Mouse (Mus musculus) intestine, postnatal 0 days (tissue): ENCODE results near the gene Tuft1. TPM values are rescaled to one million over a fixed set of nuclear protein-coding genes. Genes with fewer than 3 reads are reported as not detected.
"Not testable (repeated sequence)": the region's sequence is repeated elsewhere in the genome, so short reads cannot be mapped to it uniquely, and the experiment has no call there.

Source experiments
- ATAC-seq: fragments of 200-750 bp; cut with Nextera tagmentation; 2 replicates; pipeline ENCODE4 v1.8.0; 2017; ENCODE audit warnings: mild to moderate bottlenecking, moderate TSS enrichment, moderate library complexity
- H3K27ac ChIP-seq: fragments of 300-500 bp; sonication (generic); 2 replicates; pipeline ENCODE4 v1.5.1; 2014; ENCODE audit warnings: mild to moderate bottlenecking, low read depth, low read length, moderate library complexity
- H3K27me3 ChIP-seq: fragments of 300-500 bp; sonication (generic); replicated peaks from 2 replicates; pipeline ENCODE4 v1.6.1; 2014; ENCODE audit warnings: low read length, mixed read lengths; ENCODE audit not compliant: control insufficient read depth, insufficient read depth
- H3K36me3 ChIP-seq: fragments of 300-500 bp; sonication (generic); 2 replicates; pipeline ENCODE4 v1.6.1; 2014; ENCODE audit warnings: mild to moderate bottlenecking, moderate library complexity; ENCODE audit not compliant: control insufficient read depth, insufficient read depth
- H3K4me1 ChIP-seq: fragments of 300-500 bp; sonication (generic); replicated peaks from 2 replicates; pipeline ENCODE4 v1.6.1; 2014; ENCODE audit warnings: antibody characterized with exemption, low read length, mixed read lengths; ENCODE audit not compliant: control insufficient read depth, insufficient read depth
- H3K4me2 ChIP-seq: fragments of 300-500 bp; sonication (generic); replicated peaks from 2 replicates; pipeline ENCODE4 v1.6.1; 2014; ENCODE audit warnings: low read depth, mild to moderate bottlenecking, moderate library complexity
- H3K4me3 ChIP-seq: fragments of 300-500 bp; sonication (generic); 2 replicates; pipeline ENCODE4 v1.5.1; 2014; ENCODE audit warnings: low read depth, low read length
- H3K9ac ChIP-seq: fragments of 300-500 bp; sonication (generic); 2 replicates; pipeline ENCODE4 v1.6.1; 2014; ENCODE audit warnings: mild to moderate bottlenecking, low read depth, low read length
- H3K9me3 ChIP-seq: fragments of 300-500 bp; sonication (generic); 2 replicates; pipeline ENCODE4 v1.6.1; 2016; ENCODE audit warnings: mixed run types; ENCODE audit not compliant: control insufficient read depth
- CTCF ChIP-seq: sonication (generic); IDR thresholded peaks from 2 replicates; pipeline ENCODE4 v1.5.1; 2016; ENCODE audit warnings: low read depth, mild to moderate bottlenecking, control low read depth, antibody characterized with exemption, moderate library complexity
- WGBS: fragments of 180-500 bp; shearing (Covaris S2); extraction: QIAGEN DNeasy Blood & Tissue Kit; methylation state at CpG from one replicate; pipeline ENCODE4 v1.1.7; 2014; 5-methylcytosine and 5-hydroxymethylcytosine counted together
- polyA plus RNA-seq: library from polyadenylated mRNA; unstranded; fragments of >200 nt; fragmentation: Nextera tagmentation; extraction: Ambion mirVana; gene quantifications from 2 replicates; pipeline ENCODE4 v1.2.1, GENCODE M21; 2015

Tuft1 gene
- polyA plus RNA-seq, 1 experiment from 2014 or later, result 10.9 TPM

- Histone ChIP-seq H3K27me3 (no peaks in the 10 kb centered on the region), H3K27ac (no peak within 1 kb of the TSS), H3K4me1 (no peaks in the 10 kb centered on the region), H3K9me3 (no peaks in the 10 kb centered on the region), H3K4me2 (peak within 1 kb of the TSS; percentile 43), H3K4me3 (no peak within 1 kb of the TSS), H3K9ac (no peak within 1 kb of the TSS), H3K36me3 (no peaks in the 10 kb centered on the region)
- peak; percentile 75 for ATAC-seq
- no peak for TF ChIP-seq CTCF
- WGBS, result 11% methylated on average over 5 of the region's 5 CpGs
Measured at GRCm38 (mm10) chr3:94693329-94693825, 34.7 kb upstream of the Tuft1 start, which contains the start of gene Selenbp2. Selenbp2 (plus strand) TSS chr3:94693556.

GRCm38 (mm10) chr3:94691694-94692093 is 33.0 kb upstream of the Tuft1 start:
- not testable (repeated sequence) for H3K4me3 ChIP-seq, H3K4me2 ChIP-seq, H3K27ac ChIP-seq, H3K9me3 ChIP-seq, H3K27me3 ChIP-seq, H3K9ac ChIP-seq, H3K4me1 ChIP-seq, H3K36me3 ChIP-seq, ATAC-seq
- WGBS, result 94% methylated on average over 4 of the region's 4 CpGs

GRCm38 (mm10) chr3:94690616-94691247 is 32.1 kb upstream of the Tuft1 start:
- Histone ChIP-seq H3K4me1 (no peaks in the 10 kb centered on the region), H3K36me3 (no peaks in the 10 kb centered on the region), H3K9me3 (no peaks in the 10 kb centered on the region), H3K4me2 (peak overlapping the region; percentile 35), H3K27me3 (no peaks in the 10 kb centered on the region), H3K4me3 (no peak overlapping the region), H3K9ac (no peak overlapping the region), H3K27ac (peak overlapping the region; percentile 75)
- ATAC-seq, result peak; percentile 65
- TF ChIP-seq CTCF, result no peak

- not testable (repeated sequence) for H3K9ac ChIP-seq, H3K9me3 ChIP-seq, H3K4me3 ChIP-seq, H3K4me1 ChIP-seq, H3K36me3 ChIP-seq, H3K27me3 ChIP-seq
- 34% methylated on average over 6 of the region's 6 CpGs for WGBS
- Histone ChIP-seq H3K4me2 (peak overlapping the region; percentile 35), H3K27ac (peak overlapping the region; percentile 75)
- peak; percentile 68 for ATAC-seq
Measured at GRCm38 (mm10) chr3:94690162-94690561, 31.5 kb upstream of the Tuft1 start.

GRCm38 (mm10) chr3:94689195-94689594 is 30.5 kb upstream of the Tuft1 start:
- not testable (repeated sequence) for H3K36me3 ChIP-seq, ATAC-seq, H3K9ac ChIP-seq, H3K4me3 ChIP-seq, H3K27me3 ChIP-seq, H3K9me3 ChIP-seq, H3K4me2 ChIP-seq, H3K4me1 ChIP-seq, H3K27ac ChIP-seq
- 75% methylated on average over 1 of the region's 1 CpGs for WGBS

- H3K27me3 ChIP-seq, H3K4me2 ChIP-seq, H3K27ac ChIP-seq, H3K4me1 ChIP-seq, ATAC-seq, H3K36me3 ChIP-seq, H3K4me3 ChIP-seq, H3K9ac ChIP-seq, H3K9me3 ChIP-seq: not testable (repeated sequence)
- WGBS, result 81% methylated on average over 2 of the region's 3 CpGs
Measured at GRCm38 (mm10) chr3:94688698-94689097, 30.0 kb upstream of the Tuft1 start.

- ATAC-seq, H3K4me2 ChIP-seq, H3K4me1 ChIP-seq, H3K9ac ChIP-seq, H3K9me3 ChIP-seq, H3K36me3 ChIP-seq, H3K27me3 ChIP-seq, H3K4me3 ChIP-seq, H3K27ac ChIP-seq: not testable (repeated sequence)
- 94% methylated on average over 8 of the region's 8 CpGs for WGBS
Measured at GRCm38 (mm10) chr3:94685989-94686772, 27.5 kb upstream of the Tuft1 start.
